Mouse (Mus musculus) ES-E14 (cell line): ENCODE results near the gene Syce1. TPM values are rescaled to one million over a fixed set of nuclear protein-coding genes. Genes with fewer than 3 reads are reported as not detected.

ENCODE experiments used
- DNase-seq: peaks from one replicate; pipeline ENCODE4 v3.0.0-alpha.2; 2013; ENCODE audit warnings: low read depth, low spot score
- H3K27ac ChIP-seq: 2 replicates; pipeline ENCODE4 v1.5.1; 2012; ENCODE audit warnings: low read depth, mild to moderate bottlenecking, low read length, moderate library complexity, mixed read lengths; ENCODE audit not compliant: poor library complexity, insufficient read depth, severe bottlenecking
- H3K36me3 ChIP-seq: 2 replicates; pipeline ENCODE4 v1.6.1; 2012; ENCODE audit warnings: mild to moderate bottlenecking, low read length, moderate library complexity, mixed read lengths; ENCODE audit not compliant: control insufficient read depth, poor library complexity, insufficient read depth, severe bottlenecking
- H3K4me1 ChIP-seq, 2 experiments: fragments of 150-350 bp in 1 of 2; sonication (generic) in 1 of 2; 2 replicates each; pipeline ENCODE4 v1.6.1; 2012; ENCODE audit warnings: low read length in 2 of 2, mild to moderate bottlenecking in 1 of 2, mixed read lengths in 1 of 2; ENCODE audit not compliant: control insufficient read depth in 2 of 2, insufficient read depth in 2 of 2, poor library complexity in 1 of 2
- H3K4me3 ChIP-seq, 2 experiments: fragments of 150-350 bp in 1 of 2; sonication (generic) in 1 of 2; 2 replicates each; pipeline ENCODE4 v1.5.1; 2012; ENCODE audit warnings: low read length in 2 of 2, low read depth in 1 of 2, mild to moderate bottlenecking in 1 of 2, mixed read lengths in 1 of 2; ENCODE audit not compliant: insufficient read depth in 1 of 2, poor library complexity in 1 of 2, severe bottlenecking in 1 of 2
- H3K9ac ChIP-seq: 2 replicates; pipeline ENCODE4 v1.6.1; 2012; ENCODE audit warnings: low read depth, mild to moderate bottlenecking, low read length, mixed read lengths; ENCODE audit not compliant: poor library complexity, insufficient read depth, severe bottlenecking
- H3K9me3 ChIP-seq: fragments of 150-350 bp; sonication (generic); 2 replicates; pipeline ENCODE4 v1.6.1; 2012; ENCODE audit warnings: low read depth, mild to moderate bottlenecking, low read length; ENCODE audit not compliant: control insufficient read depth, insufficient read depth
- CHD2 ChIP-seq: IDR thresholded peaks from 2 replicates; pipeline ENCODE4 v1.6.1; 2014; ENCODE audit warnings: mild to moderate bottlenecking, low read depth, low read length, inconsistent platforms
- HCFC1 ChIP-seq: IDR thresholded peaks from 2 replicates; pipeline ENCODE4 v1.6.1; 2012; ENCODE audit warnings: low read length, inconsistent platforms, borderline replicate concordance; ENCODE audit not compliant: insufficient read depth
- MAFK ChIP-seq: IDR thresholded peaks from 2 replicates; pipeline ENCODE4 v1.6.1; 2014; ENCODE audit warnings: mild to moderate bottlenecking, low read depth, low read length, inconsistent platforms; ENCODE audit not compliant: insufficient read depth
- ZC3H11A ChIP-seq: IDR thresholded peaks from 2 replicates; pipeline ENCODE4 v1.6.1; 2012; ENCODE audit warnings: low read depth, mild to moderate bottlenecking, inconsistent platforms, low read length, borderline replicate concordance
- ZNF384 ChIP-seq: IDR thresholded peaks from 2 replicates; pipeline ENCODE4 v1.6.1; 2012; ENCODE audit warnings: low read depth, low read length, inconsistent platforms
- in situ Hi-C, 2 experiments: fragments of 600-800 bp; cut with MboI; formaldehyde crosslinking; loops; one replicate each; pipeline ENCODE4 v1.15.1; 2025; ENCODE audit warnings: low sequenced_read_pairs in 2 of 2, inconsistent platforms in 1 of 2; ENCODE audit not compliant: unreplicated experiment in 2 of 2
- total RNA-seq: library from RNA; depleted of rRNA; stranded (reverse); fragments of 300-350 nt; gene quantifications from 2 replicates; pipeline ENCODE4 v1.2.3, GENCODE M21; 2012; rRNA removed

Gene Syce1
- total RNA-seq, 1 experiment, result 21.6 TPM

DNA sequence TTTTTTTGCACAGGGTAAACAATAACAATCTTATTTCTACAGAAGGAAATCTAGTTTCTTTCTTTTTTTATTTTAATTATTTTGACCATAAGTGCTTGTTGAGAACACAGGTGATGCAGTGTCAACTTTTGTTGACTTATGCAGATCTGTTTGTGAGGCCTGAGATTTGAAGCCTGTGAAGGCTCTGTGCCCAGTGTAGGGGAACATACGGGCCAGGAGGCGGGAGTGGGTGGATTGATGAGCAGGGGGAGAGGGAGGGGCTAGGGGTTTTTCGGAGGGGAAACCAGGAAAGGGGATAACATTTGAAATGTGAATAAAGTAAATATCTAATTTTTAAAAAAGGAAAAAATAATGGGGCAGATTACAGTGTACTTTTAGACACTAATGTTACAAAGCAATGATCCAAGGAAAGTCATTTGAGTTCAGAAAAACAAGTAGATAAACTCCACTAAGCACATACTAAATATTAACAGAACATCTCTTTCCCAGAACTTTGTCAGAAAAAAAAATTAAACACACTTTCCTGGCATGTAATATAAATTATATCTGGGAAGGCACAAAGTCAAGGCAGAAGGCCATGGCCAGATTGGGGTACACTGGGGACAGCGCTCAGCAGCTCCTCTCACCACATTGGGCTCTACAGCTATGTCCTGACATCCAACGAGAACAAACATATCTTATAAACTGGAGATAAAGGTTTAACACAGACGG, 39.4 kb downstream of the Syce1 start:
- Histone ChIP-seq H3K4me1 (no peaks in the 10 kb centered on the region), H3K9me3 (no peaks in the 10 kb centered on the region), H3K9ac (no peak overlapping the region), H3K36me3 (no peaks in the 10 kb centered on the region), H3K27ac (no peak overlapping the region), H3K4me3 (no peak overlapping the region)
- TF ChIP-seq MAFK, result no peak
- TF ChIP-seq ZNF384, result no peak
- TF ChIP-seq CHD2, result no peak
- no peak for TF ChIP-seq ZC3H11A
- TF ChIP-seq HCFC1, result no peak
- in situ Hi-C loops, result no loop called here
- DNase-seq, result no peak

DNA sequence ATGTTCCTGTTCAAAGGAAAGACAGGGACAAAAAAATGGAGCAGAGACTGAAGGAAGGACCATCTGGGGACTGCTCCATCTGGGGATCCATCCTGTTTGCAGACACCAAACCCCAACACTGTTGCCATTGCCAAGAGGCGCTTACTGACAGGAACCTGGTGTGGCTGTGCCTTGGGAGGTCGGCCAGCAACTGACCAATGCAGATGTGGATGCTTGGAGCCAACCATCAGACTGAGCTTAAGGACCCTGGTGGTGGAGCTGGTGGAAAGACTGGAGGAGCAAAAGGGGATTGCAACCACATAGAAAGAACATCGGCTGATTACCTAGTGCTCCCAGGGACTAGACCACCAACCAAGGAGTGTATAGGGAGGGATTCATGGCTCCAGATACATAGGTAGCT, 40.2 kb downstream of the Syce1 start:
- DNase-seq, result no peak
- Histone ChIP-seq H3K4me3 (no peak overlapping the region), H3K4me1 (no peaks in the 10 kb centered on the region), H3K27ac (no peak overlapping the region), H3K9me3 (no peaks in the 10 kb centered on the region), H3K9ac (no peak overlapping the region), H3K36me3 (no peaks in the 10 kb centered on the region)
- in situ Hi-C loops, result no loop called here
- TF ChIP-seq ZC3H11A (no peak), MAFK (no peak), CHD2 (no peak), ZNF384 (no peak), HCFC1 (no peak)

DNA sequence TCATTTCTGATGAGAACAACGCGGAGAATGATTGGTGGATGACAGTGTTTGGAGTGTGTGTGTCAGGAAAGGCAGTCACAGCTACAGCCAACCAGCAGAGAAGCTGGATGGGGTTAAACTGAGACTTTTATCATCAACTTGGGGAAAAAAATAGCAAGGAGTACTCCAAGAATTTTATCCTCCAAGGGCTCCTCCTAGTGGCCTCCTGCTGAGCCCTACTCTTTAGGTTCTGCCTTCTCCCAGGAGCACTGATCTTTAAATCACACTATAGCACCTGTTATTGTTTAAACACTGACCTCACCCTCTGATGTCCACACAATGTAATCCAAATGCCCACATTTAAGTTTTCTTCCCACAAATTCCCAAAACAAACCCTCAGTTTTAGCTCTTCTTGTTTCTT, 54.5 kb downstream of the Syce1 start:
- Histone ChIP-seq H3K4me1 (no peaks in the 10 kb centered on the region), H3K9me3 (no peaks in the 10 kb centered on the region), H3K4me3 (no peak overlapping the region), H3K36me3 (no peaks in the 10 kb centered on the region), H3K9ac (no peak overlapping the region), H3K27ac (no peak overlapping the region)
- peak; percentile 6 for DNase-seq
- no peak for TF ChIP-seq ZNF384
- TF ChIP-seq CHD2, result no peak
- TF ChIP-seq MAFK, result no peak
- TF ChIP-seq HCFC1, result no peak
- TF ChIP-seq ZC3H11A, result no peak
- in situ Hi-C loops, result no loop called here

Other genes with a start within 250 kb of the Syce1 start
- not detected in 2 replicates for gene Olfr538, start 220.0 kb downstream of the Syce1 start, total RNA-seq
- 0.32 and 0.36 TPM in 2 replicates for gene Olfr46, start 186.6 kb downstream of the Syce1 start, total RNA-seq
- gene Olfr61, start 158.9 kb downstream of the Syce1 start, total RNA-seq, result not detected in 2 replicates
- not detected in 2 replicates for gene Olfr53, start 141.4 kb downstream of the Syce1 start, total RNA-seq
- gene Olfr539, start 127.9 kb downstream of the Syce1 start, total RNA-seq, result 0.40 and 0.53 TPM in 2 replicates
- not detected in 2 replicates for gene Olfr45, start 105.9 kb downstream of the Syce1 start, total RNA-seq
- not detected in 2 replicates for gene Olfr541, start 90.6 kb downstream of the Syce1 start, total RNA-seq
- not detected in 2 replicates for gene Cyp2e1, start 24.1 kb downstream of the Syce1 start, total RNA-seq
- 12.0 and 13.6 TPM in 2 replicates for gene Zfp941, start 34.3 kb upstream of the Syce1 start, total RNA-seq
- gene Urah, start 47.2 kb upstream of the Syce1 start, total RNA-seq, result 19.5 and 32.1 TPM in 2 replicates
- gene Scgb1c1, start 57.7 kb upstream of the Syce1 start, total RNA-seq, result not detected in 2 replicates
- gene Odf3, start 60.0 kb upstream of the Syce1 start, total RNA-seq, result 0.16 TPM in 1 of 2 replicates, not detected in the other
- 0.89 and 1.6 TPM in 2 replicates for gene Gm45785, start 68.5 kb upstream of the Syce1 start, total RNA-seq
- gene Ric8a, start 69.1 kb upstream of the Syce1 start, total RNA-seq, result 60.5 and 90.0 TPM in 2 replicates
- 21.6 and 31.5 TPM in 2 replicates for gene Bet1l, start 69.7 kb upstream of the Syce1 start, total RNA-seq
- 164 and 199 TPM in 2 replicates for gene Psmd13, start 94.1 kb upstream of the Syce1 start, total RNA-seq
- gene Sirt3, start 94.5 kb upstream of the Syce1 start, total RNA-seq, result 18.2 and 26.3 TPM in 2 replicates
- gene Cox8b, start 112.6 kb upstream of the Syce1 start, total RNA-seq, result not detected in 2 replicates
- 0.27 and 0.74 TPM in 2 replicates for gene Nlrp6, start 133.1 kb upstream of the Syce1 start, total RNA-seq
- 10.0 and 12.5 TPM in 2 replicates for gene Pgghg, start 153.5 kb upstream of the Syce1 start, total RNA-seq
- gene Ifitm5, start 162.4 kb upstream of the Syce1 start, total RNA-seq, result 7.7 and 18.6 TPM in 2 replicates
- not detected in 2 replicates for gene Gm45717, start 168.1 kb upstream of the Syce1 start, total RNA-seq
- 679 and 1,158 TPM in 2 replicates for gene Ifitm2, start 168.1 kb upstream of the Syce1 start, total RNA-seq
- 274 and 585 TPM in 2 replicates for gene Ifitm1, start 179.4 kb upstream of the Syce1 start, total RNA-seq
- 353 and 601 TPM in 2 replicates for gene Ifitm3, start 222.9 kb upstream of the Syce1 start, total RNA-seq
- 0.36 TPM in 1 of 2 replicates, not detected in the other for gene Ifitm6, start 230.1 kb upstream of the Syce1 start, total RNA-seq
- gene Gm17387, start 241.3 kb upstream of the Syce1 start, total RNA-seq, result not detected in 2 replicates